Mouse (Mus musculus) lung, postnatal 0 days (tissue): ENCODE data around the gene Cog2.

Experiments used
- CTCF ChIP-seq: IDR thresholded peaks from 2 replicates; pipeline ENCODE4 v1.5.1; 2016; ENCODE audit warnings: antibody characterized with exemption, mild to moderate bottlenecking
- EP300 ChIP-seq: IDR thresholded peaks from 2 replicates; pipeline ENCODE4 v1.6.1; 2016; ENCODE audit warnings: antibody characterized with exemption, mild to moderate bottlenecking, control low read depth

GRCm38 (mm10) chr8:124498398-124498797 lies 22.2 kb upstream of the Cog2 start:
- TF ChIP-seq EP300 (no peak), CTCF (no peak)
